Mouse (Mus musculus) cerebellum, adult 2 months (tissue): Measurements from ENCODE around the gene Apoc4.
A peak's percentile ranks its signal among the peaks of the same experiment; 100 is the strongest.

Experiments used
- CTCF ChIP-seq: fragments of 200-500 bp; IDR thresholded peaks from 2 replicates; pipeline ENCODE4 v1.5.1; 2011; ENCODE audit warnings: low read depth, mild to moderate bottlenecking, control low read depth, low read length, moderate library complexity, borderline replicate concordance; ENCODE audit not compliant: insufficient read depth
- POLR2A ChIP-seq: fragments of 200-500 bp; IDR thresholded peaks from 2 replicates; pipeline ENCODE4 v1.6.1; 2011; ENCODE audit warnings: low read length, control low read depth, borderline replicate concordance; ENCODE audit not compliant: insufficient read depth

GRCm38 (mm10) chr7:19664955-19665841 lies 16.1 kb downstream of the Apoc4 start, which contains the start of gene Clptm1:
- 0 out of 2 replicates have a peak, but pooled peaks have one; percentile 10 for TF ChIP-seq CTCF
- TF ChIP-seq POLR2A, result peak; percentile 49
